Mouse (Mus musculus): Measurements from ENCODE around the gene Cep112.
A peak's percentile ranks its signal among the peaks of the same experiment; 100 is the strongest.
"Not testable (repeated sequence)": the region's sequence is repeated elsewhere in the genome, so short reads cannot be mapped to it uniquely, and the experiment has no call there.

The Cep112 gene

DNA sequence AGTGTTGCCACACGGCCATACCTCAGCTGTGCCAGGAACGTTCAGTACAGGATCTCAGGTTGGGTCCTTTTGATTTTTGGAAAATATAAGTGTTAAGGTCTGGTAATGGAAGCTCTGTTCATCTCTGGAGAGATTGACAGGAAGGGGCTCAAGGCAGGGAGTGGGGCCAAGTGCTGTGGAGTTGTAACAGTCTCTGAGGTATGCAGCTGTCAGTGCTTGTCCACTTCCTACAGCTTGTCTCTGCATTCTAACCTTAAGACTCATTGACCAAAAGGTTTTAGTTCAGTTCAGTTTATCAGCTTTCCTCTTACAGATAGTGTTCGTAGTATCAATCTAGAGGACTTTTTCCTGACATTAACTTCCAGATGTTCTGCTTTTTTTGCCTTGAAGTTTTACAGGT is 384.6 kb downstream of the Cep112 start:
- DNase-seq, result no peak

DNA sequence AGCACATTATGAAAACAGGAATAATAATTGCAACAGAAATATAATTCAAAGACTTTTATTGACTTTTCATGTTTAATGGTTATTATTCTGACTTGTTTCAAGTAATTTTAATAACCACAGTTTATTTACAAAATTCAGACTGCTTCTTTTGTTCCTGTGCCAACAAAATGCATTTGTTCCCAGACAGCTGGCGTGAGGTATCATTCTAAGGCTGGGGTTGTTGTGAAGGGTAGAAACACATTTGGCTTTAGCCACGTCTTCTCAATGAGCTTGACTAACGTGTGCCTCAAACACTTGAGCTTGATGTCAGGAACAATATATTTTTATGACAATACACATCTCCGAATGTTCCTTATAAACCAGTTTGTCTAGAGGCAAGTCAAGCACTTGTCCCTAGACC is 396.8 kb downstream of the Cep112 start:
- DNase-seq, result no peak

DNA sequence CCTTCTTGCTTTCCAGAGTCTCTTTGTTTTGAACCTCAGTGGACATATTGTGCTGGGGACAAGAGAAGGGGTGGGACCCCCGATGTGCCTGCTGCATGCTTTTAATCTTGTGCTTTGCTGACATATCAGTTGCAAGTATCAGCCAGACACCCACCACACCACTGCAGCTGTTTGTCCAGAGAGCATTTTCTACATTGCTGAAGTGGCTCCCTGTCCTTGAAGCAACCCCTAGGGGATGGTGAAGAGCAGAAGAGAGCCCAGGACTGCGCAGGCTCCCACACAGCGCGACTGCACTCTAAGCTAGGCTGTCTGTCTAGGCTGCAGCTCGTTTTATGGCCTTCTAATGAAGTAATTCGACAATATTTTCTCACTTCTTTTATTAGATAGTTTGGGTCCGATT is 397.3 kb downstream of the Cep112 start:
- no peak for DNase-seq

GRCm38 (mm10) chr11:108827321-108827720 is 402.3 kb downstream of the Cep112 start:
- no peak for DNase-seq

DNA sequence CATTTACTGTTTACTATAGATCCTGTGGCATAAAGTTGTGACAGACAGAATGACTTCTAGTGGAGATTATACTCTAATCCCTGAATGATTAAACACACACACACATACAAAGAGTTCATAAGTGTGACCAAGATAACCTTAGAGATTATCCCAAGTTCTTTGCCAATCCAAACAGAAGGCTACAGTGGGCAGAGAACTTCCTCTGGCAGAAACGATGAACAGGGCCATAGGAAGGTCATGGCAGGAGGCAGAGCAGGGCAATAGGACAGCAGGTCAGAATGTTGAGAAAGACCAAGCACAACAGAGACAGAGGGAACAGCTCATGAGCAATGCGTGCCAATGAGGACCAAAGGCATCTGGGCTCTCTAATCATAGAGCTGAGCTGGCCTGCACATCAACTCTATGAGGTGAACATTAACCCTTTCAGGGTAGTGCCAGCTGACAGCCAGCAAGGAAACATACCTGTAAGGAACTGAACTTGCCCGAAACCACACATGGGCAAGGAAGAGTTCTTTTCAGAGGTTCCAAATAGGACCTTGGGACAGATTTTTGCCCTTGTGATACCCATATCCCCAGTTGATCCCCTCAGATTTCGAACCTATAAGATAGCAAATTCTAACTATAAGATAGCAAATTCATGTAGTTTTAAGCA is 403.5 kb downstream of the Cep112 start:
- no peak for DNase-seq

- no peak for DNase-seq
Observed at GRCm38 (mm10) chr11:108836706-108837105, 411.7 kb downstream of the Cep112 start.

- DNase-seq, result no peak
Observed at GRCm38 (mm10) chr11:108840195-108840594, 415.2 kb downstream of the Cep112 start.

GRCm38 (mm10) chr11:108842765-108843164 is 417.8 kb downstream of the Cep112 start:
- no peak for DNase-seq

DNA sequence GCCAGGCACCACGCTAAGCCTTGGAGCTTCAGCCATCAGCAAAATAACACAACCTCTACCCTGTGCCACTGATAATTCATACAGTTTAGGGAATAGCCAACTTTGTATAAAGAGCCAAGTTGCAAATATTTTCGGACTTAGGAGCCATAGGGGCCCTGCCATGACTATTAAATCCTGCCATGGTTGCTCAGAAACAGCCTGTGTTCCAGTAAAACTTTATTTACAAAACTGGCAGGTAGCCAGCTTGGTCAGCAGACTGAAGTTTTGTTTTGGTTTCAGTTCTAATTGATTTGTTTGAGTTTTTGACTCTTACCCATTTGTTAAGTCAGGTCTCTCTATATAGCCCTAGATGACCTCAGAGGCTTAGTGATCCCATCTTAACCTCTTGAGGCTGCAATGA is 421.0 kb downstream of the Cep112 start:
- no peak for DNase-seq

DNA sequence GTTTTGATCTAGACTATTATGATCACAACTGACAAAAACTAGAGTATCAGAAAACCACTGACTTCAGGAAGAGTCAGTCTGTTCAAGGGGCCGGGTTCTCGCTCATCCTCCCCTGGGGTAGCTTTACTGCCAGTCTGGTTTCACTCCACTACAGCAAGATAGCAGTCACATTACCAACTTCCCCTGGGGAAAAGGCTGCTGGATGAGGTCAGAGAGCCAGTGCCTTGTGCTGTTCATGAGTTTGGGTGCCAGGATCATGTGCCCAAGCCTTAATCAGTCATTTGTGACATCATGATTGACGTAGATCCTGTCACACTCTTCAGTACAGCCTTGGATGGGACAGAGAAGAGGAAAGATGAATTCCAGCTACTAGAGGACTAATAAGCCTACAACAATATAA is 421.5 kb downstream of the Cep112 start:
- DNase-seq, result no peak

- no peak for DNase-seq
Observed at GRCm38 (mm10) chr11:108851771-108852170, 426.8 kb downstream of the Cep112 start.

DNA sequence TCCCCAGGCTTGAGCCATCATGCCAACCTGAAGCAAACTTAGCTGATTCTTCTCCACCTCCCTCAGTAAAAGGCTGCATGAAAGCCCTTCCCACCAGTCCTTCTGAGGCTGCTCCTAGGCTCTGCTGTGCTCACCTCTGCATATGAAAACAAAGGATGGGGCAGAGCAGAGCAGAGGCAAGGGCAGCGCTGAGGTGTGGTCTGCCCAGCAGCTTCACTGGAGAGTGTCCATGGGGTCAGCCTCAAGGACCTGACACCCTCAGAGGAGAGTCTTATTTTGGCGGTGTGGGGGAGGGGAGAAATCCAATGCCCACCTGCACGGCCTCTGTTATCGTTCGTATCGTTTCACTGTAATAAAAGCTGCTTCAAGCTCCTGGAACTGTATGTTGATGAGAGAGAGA is 432.3 kb downstream of the Cep112 start:
- no peak for DNase-seq

DNA sequence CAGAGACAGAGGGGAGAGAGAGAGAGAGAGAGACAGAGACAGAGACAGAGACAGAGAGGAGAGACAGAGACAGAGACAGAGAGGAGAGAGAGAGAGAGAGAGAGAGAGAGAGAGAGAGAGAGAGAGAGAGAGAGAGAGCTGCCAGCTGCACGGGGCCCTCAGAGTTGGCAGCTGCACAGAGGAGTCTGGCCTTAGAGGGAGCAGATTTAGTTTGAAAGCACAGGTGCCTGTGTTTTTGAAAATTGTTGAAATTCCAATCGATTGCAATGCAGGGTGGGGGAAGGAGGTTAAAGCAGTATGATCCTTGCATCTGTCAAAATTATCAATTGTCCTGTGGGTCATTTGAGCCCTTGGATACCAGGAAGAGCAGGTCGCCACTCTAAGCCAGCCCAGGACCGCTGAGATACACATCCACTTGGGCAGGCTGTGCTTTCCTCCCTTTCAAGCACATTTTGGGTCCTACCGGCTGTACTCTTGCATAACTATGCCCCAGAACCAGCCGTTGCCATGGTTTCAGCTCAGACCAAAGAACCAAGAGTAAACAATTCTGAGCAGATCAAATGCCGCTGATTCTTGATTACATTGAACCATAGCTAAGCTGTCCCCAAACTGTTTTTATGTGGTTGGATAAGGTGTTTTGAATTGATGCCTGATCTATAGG is 432.8 kb downstream of the Cep112 start:
- peak; percentile 31 for DNase-seq

GRCm38 (mm10) chr11:108858339-108858804 is 433.4 kb downstream of the Cep112 start:
- DNase-seq, result no peak

DNA sequence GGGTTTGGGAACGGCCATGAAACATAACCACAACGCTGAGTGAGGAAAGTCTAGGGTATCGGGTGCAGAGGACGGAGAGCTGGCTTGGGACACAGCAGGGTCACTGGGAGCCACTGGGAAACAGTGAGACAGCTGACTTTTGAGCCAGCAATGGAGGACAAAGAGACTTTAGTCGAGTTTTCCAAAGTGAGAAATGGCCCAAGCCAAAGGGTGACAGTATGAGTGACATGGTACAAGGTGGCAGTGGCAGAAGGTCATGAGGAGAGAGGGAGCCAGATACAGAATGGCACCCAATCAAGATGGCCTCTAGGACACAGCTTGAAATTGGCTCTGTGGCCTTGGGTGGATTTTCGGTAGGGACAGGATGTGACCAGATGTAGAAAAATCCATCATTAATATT is 433.9 kb downstream of the Cep112 start:
- DNase-seq, result no peak

- no peak for DNase-seq
Observed at GRCm38 (mm10) chr11:108862360-108862759, 437.4 kb downstream of the Cep112 start.

- DNase-seq, result no peak
Observed at GRCm38 (mm10) chr11:108865746-108866145, 440.8 kb downstream of the Cep112 start.

- no peak for DNase-seq
Observed at GRCm38 (mm10) chr11:108867538-108867937, 442.5 kb downstream of the Cep112 start.

GRCm38 (mm10) chr11:108871284-108871683 is 446.3 kb downstream of the Cep112 start:
- not testable (repeated sequence) for DNase-seq

GRCm38 (mm10) chr11:108871748-108872147 is 446.8 kb downstream of the Cep112 start:
- no peak for DNase-seq

DNA sequence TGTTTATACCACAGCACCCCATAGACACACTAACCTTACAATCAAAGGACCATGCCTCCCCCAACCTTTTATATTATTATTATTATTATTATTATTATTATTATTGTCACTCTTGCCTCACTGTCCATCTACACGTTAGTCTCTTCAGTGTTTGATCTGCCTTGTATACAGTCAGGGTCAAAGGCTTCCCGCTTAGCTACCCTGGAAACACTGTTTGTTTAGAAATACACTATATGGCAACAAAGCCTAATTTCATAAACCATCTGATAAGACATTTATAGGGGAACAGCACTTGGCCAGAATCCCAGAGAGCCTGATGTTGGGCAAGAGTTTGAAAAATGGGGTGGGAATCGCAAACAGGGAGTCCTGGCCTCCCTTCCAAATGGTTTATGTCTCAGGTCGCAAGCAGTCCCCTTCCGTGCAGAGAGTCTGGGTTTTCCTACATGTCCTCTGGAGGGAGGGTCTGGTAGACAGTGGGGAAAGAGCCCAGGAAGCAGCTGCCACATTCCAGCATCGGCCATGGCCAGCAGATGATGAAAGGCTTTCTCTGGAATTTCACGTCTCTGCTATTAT is 451.7 kb downstream of the Cep112 start:
- DNase-seq, result no peak

- no peak for DNase-seq
Observed at GRCm38 (mm10) chr11:108877520-108877919, 452.5 kb downstream of the Cep112 start.

DNA sequence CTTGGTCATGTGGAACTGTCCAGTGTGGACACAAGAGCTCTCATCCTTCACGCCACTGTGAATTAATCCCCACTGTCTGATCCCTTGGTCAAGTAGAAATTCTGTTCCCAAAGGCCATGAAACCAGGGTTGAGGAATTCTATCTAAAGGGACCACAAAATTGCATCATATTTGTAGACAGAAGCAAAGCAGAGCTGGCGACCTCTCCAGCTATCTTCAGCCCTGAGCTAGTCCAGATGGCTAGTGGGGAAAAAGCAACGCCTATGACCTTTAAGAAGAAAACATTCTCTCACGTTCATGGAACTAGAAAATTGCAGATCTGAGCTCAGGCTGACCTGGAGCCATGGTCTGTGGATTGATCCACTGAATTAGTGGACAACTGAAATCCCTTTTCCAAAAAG is 455.6 kb downstream of the Cep112 start:
- no peak for DNase-seq

DNA sequence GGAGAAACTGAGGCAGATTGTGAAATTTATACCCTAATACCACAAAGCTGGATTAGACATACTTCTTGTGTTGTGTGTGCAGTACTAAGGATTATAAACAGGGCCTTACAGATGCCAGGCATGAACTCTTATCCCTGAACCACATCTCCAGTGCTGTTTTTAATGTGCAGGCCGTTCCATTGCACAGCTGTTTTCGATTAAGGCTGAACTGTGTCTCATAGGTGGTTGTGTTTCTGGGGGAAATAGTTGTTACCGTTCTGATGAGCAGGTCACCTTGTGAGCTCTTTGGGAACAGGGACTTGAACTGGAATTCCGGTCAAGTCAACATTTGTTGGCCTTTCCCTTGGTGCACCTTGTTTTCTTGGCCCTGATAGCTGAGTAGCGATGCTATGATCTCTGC is 456.7 kb downstream of the Cep112 start:
- DNase-seq, result no peak
